Mouse (Mus musculus) liver, adult 2 months (tissue): ENCODE results near the gene Actn1.
A peak's percentile ranks its signal among the peaks of the same experiment; 100 is the strongest.

ENCODE experiments used
- CTCF ChIP-seq: fragments of 200-500 bp; IDR thresholded peaks from 2 replicates; pipeline ENCODE4 v1.5.1; 2011; ENCODE audit warnings: low read depth, low read length, control low read depth
- POLR2A ChIP-seq: fragments of 200-500 bp; IDR thresholded peaks from 2 replicates; pipeline ENCODE4 v1.6.1; 2011; ENCODE audit warnings: low read length, control low read depth; ENCODE audit not compliant: insufficient read depth; ENCODE audit errors: extremely low read depth

- TF ChIP-seq POLR2A (no peak), CTCF (peak; percentile 92)
Observed at GRCm38 (mm10) chr12:80141470-80141869, 118.7 kb downstream of the Actn1 start.
